Mouse (Mus musculus): ENCODE results near the gene Setmar. TPM values are rescaled to one million over a fixed set of nuclear protein-coding genes. Genes with fewer than 3 reads are reported as not detected.
"Not testable (repeated sequence)": the region's sequence is repeated elsewhere in the genome, so short reads cannot be mapped to it uniquely, and the experiment has no call there.

Setmar gene
- total RNA-seq (2014; rRNA removed) = 3.8 and 6.9 TPM in 2 replicates
- polyA plus RNA-seq (2015; fragmentation: Nextera tagmentation; extraction: Ambion mirVana) = 2.4 and 3.3 TPM in 2 replicates

DNA sequence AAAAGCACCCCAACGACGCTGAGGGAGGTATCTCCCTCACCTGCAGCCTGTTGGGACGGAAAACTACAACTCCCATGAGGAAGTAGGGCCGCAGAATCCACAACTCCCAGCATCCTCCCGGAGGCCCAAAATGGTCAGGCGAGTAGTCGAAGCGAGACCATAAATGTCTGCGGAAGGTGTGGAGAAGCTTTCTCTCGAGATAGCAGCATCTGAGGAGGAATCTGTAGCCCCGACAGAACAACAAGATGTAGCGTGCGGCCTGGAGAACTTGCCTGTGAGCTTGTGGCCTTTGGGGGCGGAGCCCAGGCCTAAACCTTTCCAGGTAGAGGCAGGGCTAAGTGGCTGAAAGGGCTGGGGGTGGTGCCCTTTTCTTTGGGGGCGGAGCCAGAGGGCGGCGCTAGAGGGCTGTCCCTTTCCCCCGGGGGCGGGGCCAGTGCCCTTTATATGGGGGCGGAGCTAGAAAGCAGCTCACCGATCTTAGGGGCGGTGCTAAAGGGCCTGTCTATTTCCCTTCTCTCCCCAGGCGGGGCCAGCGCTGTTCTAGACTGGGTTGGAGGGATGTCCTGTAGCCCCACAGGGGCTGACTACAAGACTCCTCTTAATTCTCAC lies at the start of gene Setmar:
Gene Setmar (plus strand): TSS at position 128 of the 609 bp plus-strand sequence.
- no peaks in the 10 kb centered on the region for H3K9me3 ChIP-seq (ENCODE audit: low read length)
- H3K36me3 ChIP-seq (ENCODE audit: insufficient read depth) = no peaks in the 10 kb centered on the region
- H3K4me2 ChIP-seq (ENCODE audit: low read depth) = peak within 1 kb of the TSS; percentile 63
- H3K27ac ChIP-seq (ENCODE audit: low read depth, low read length) = peak within 1 kb of the TSS; percentile 89
- peak; percentile 96 for ATAC-seq
- peak within 1 kb of the TSS; percentile 45 for H3K4me3 ChIP-seq (ENCODE audit: low read depth, low read length)
- H3K4me1 ChIP-seq (ENCODE audit: insufficient read depth) = no peaks in the 10 kb centered on the region
- WGBS = 4% methylated on average over 23 of the region's 24 CpGs
- peak within 1 kb of the TSS; percentile 58 for H3K9ac ChIP-seq
- H3K27me3 ChIP-seq (ENCODE audit: insufficient read depth, low read length) = no peaks in the 10 kb centered on the region
- peak; percentile 98 for DNase-seq
- TF ChIP-seq CTCF (IDR thresholded peaks at IDR 0.05; ENCODE audit: low read depth) = peak; percentile 50

DNA sequence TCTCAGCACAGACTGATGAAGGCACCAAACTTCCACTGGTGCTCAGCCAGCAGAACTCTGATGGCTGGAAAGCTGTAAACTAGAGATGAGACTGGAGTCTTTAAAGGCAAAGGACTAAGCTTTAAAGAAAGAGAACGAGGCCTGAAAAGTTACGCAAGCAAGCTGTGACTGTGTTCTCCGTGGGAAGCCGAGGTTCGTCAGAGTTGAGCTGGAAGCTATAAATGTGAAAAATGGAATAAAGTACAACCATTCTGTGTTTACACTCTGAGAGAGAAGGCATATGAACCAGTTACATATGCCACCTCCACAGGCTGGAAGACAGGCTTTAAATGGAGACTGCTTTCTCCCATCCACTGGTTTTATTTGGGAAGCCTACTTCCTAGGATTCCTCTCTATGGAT lies 43.2 kb upstream of the Setmar start:
- ATAC-seq (peak; percentile 69), DNase-seq (peak; percentile 33)
- Histone ChIP-seq H3K36me3 (ENCODE audit: insufficient read depth) (no peaks in the 10 kb centered on the region), H3K4me3 (ENCODE audit: low read depth, low read length) (no peak overlapping the region), H3K27me3 (ENCODE audit: insufficient read depth, low read length) (no peaks in the 10 kb centered on the region), H3K4me2 (ENCODE audit: low read depth) (no peak overlapping the region), H3K27ac (ENCODE audit: low read depth, low read length) (no peak overlapping the region), H3K4me1 (ENCODE audit: insufficient read depth) (no peaks in the 10 kb centered on the region), H3K9ac (no peak overlapping the region), H3K9me3 (ENCODE audit: low read length) (no peaks in the 10 kb centered on the region)
- TF ChIP-seq CTCF (IDR thresholded peaks at IDR 0.05; ENCODE audit: low read depth) = no peak
- 78% methylated on average over 5 of the region's 5 CpGs for WGBS

DNA sequence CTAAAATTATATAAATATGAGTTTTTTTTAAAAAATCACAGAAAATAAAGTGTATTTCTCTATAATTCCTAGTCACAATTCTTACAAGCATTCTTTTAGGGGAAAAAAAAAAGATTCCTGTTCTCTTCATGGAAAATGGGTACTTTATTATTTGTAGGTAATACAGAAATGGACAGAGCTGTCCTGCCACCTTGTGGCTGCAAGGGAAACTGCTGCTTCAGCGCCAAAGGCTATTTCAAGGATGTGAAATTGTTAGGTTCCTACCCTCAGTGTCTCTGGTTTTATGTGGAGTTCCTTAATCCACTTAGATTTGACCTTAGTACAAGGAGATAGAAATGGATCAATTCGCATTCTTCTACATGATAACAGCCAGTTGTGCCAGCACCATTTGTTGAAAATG lies 9.8 kb upstream of the Setmar start:
- H3K9me3 ChIP-seq (ENCODE audit: low read length); H3K9ac ChIP-seq; H3K27ac ChIP-seq (ENCODE audit: low read depth, low read length); H3K27me3 ChIP-seq (ENCODE audit: insufficient read depth, low read length); ATAC-seq; H3K4me3 ChIP-seq (ENCODE audit: low read depth, low read length); H3K4me1 ChIP-seq (ENCODE audit: insufficient read depth); H3K36me3 ChIP-seq (ENCODE audit: insufficient read depth); H3K4me2 ChIP-seq (ENCODE audit: low read depth): not testable (repeated sequence)
- WGBS = 0% methylated on average over 2 of the region's 2 CpGs
- TF ChIP-seq CTCF (IDR thresholded peaks at IDR 0.05; ENCODE audit: low read depth) = peak; percentile 87
- DNase-seq = peak; percentile 84

DNA sequence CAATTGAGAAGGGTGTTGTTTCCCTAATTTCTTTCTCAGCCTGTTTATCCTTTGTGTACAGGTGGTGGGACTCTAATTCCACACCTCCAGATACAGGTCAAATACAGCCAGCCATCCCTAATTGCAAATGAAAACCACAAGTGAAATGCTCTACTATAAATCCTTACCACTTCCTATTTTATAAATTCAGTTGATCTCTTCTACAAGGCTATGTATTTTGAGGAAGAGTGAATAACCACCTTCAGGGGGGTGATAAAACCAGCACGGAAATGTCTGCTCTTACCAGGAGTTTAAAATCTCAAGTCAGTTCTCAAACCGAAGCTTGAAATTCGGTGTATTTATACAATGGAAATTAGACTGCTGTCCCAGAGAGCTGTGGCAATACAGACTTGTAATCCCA lies 8.9 kb upstream of the Setmar start:
- no peak for TF ChIP-seq CTCF (IDR thresholded peaks at IDR 0.05; ENCODE audit: low read depth)
- ATAC-seq (no peak), DNase-seq (no peak)
- H3K4me1 ChIP-seq (ENCODE audit: insufficient read depth) = no peaks in the 10 kb centered on the region
- no peak overlapping the region for H3K4me3 ChIP-seq (ENCODE audit: low read depth, low read length)
- 82% methylated on average over 3 of the region's 3 CpGs for WGBS
- H3K36me3 ChIP-seq (ENCODE audit: insufficient read depth) = no peaks in the 10 kb centered on the region
- no peak overlapping the region for H3K9ac ChIP-seq
- no peak overlapping the region for H3K27ac ChIP-seq (ENCODE audit: low read depth, low read length)
- H3K9me3 ChIP-seq (ENCODE audit: low read length) = no peaks in the 10 kb centered on the region
- H3K4me2 ChIP-seq (ENCODE audit: low read depth) = no peak overlapping the region
- H3K27me3 ChIP-seq (ENCODE audit: insufficient read depth, low read length) = no peaks in the 10 kb centered on the region

DNA sequence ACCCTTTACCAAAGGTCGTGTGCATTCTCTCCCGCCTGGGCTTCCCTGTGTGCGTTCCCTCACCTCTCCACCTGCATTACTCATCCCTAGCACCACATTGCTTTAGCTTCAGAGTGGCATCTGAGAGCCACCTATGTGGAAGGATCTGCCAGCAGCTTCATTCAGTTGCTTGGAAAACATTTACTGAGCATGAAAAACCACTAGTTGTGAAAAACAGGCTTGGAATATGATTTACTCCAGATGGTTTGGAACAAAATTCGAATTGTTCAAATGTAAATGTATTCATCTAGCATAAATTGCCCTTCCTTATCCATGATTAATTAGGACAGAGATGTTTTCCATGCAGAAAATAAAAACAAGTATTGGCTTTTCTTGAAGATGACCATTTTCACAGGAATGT lies 7.5 kb upstream of the Setmar start:
- no peak overlapping the region for H3K27ac ChIP-seq (ENCODE audit: low read depth, low read length)
- peak; percentile 31 for DNase-seq
- no peaks in the 10 kb centered on the region for H3K36me3 ChIP-seq (ENCODE audit: insufficient read depth)
- WGBS = 53% methylated on average over 4 of the region's 4 CpGs
- TF ChIP-seq CTCF (IDR thresholded peaks at IDR 0.05; ENCODE audit: low read depth) = no peak
- no peaks in the 10 kb centered on the region for H3K4me1 ChIP-seq (ENCODE audit: insufficient read depth)
- no peak overlapping the region for H3K4me3 ChIP-seq (ENCODE audit: low read depth, low read length)
- no peaks in the 10 kb centered on the region for H3K9me3 ChIP-seq (ENCODE audit: low read length)
- ATAC-seq = peak; percentile 61
- no peaks in the 10 kb centered on the region for H3K27me3 ChIP-seq (ENCODE audit: insufficient read depth, low read length)
- H3K4me2 ChIP-seq (ENCODE audit: low read depth) = no peak overlapping the region
- no peak overlapping the region for H3K9ac ChIP-seq

DNA sequence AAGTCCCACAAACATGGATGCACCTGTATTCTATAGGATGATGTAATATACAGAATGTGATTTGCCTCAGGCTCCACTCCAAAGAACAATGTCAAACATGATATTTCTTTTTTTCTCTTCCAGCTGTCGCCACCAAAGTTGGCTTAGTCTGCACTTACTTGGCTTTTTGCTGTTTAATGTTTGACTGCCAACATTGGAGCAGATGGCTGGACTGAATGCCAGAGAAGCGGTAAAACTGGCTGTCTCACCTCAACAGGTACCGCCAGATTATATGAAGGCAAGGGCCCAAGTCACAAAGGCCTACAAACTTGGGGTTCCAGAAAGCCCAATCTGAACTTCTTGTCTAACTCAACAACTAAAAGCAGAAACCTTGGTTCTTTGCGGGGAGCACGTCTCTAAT lies 6.8 kb upstream of the Setmar start:
- peak; percentile 20; the same call in 1 of the 2 replicates for ATAC-seq
- TF ChIP-seq CTCF (IDR thresholded peaks at IDR 0.05; ENCODE audit: low read depth) = no peak
- Histone ChIP-seq H3K27ac (ENCODE audit: low read depth, low read length) (no peak overlapping the region), H3K36me3 (ENCODE audit: insufficient read depth) (no peaks in the 10 kb centered on the region), H3K27me3 (ENCODE audit: insufficient read depth, low read length) (no peaks in the 10 kb centered on the region), H3K9me3 (ENCODE audit: low read length) (no peaks in the 10 kb centered on the region), H3K4me2 (ENCODE audit: low read depth) (no peak overlapping the region), H3K4me1 (ENCODE audit: insufficient read depth) (no peaks in the 10 kb centered on the region), H3K4me3 (ENCODE audit: low read depth, low read length) (no peak overlapping the region), H3K9ac (no peak overlapping the region)
- DNase-seq = peak; percentile 62
- WGBS = 59% methylated on average over 5 of the region's 5 CpGs

DNA sequence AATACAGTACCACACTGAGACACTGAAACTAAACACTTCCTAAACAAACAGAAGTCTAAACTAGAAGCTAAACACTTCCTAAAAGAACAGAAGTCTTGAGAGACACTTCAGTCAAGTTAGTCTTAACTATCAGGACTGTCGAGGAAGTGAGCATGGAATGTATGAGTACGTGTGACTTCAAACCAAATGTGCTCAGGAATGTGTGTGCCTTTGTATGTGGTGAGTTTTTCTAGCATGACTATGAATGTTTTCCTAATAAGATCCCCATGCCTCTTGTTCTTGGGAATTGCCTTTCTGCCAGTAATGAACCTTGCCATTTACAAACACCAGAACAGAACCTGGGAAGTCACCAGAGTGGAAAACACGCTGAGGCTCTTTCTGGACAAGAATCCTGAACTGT lies 3.7 kb upstream of the Setmar start:
- TF ChIP-seq CTCF (IDR thresholded peaks at IDR 0.05; ENCODE audit: low read depth) = no peak
- H3K9ac ChIP-seq = no peak overlapping the region
- no peaks in the 10 kb centered on the region for H3K4me1 ChIP-seq (ENCODE audit: insufficient read depth)
- H3K4me3 ChIP-seq (ENCODE audit: low read depth, low read length) = no peak overlapping the region
- no peak for ATAC-seq
- H3K27ac ChIP-seq (ENCODE audit: low read depth, low read length) = no peak overlapping the region
- WGBS = 72% methylated on average over 3 of the region's 3 CpGs
- no peak for DNase-seq
- no peaks in the 10 kb centered on the region for H3K36me3 ChIP-seq (ENCODE audit: insufficient read depth)
- H3K4me2 ChIP-seq (ENCODE audit: low read depth) = no peak overlapping the region
- H3K27me3 ChIP-seq (ENCODE audit: insufficient read depth, low read length) = no peaks in the 10 kb centered on the region
- no peaks in the 10 kb centered on the region for H3K9me3 ChIP-seq (ENCODE audit: low read length)
